Mouse (Mus musculus) heart, adult 2 months (tissue): Measurements from ENCODE around the gene Lpcat1. TPM values are rescaled to one million over a fixed set of nuclear protein-coding genes. Genes with fewer than 3 reads are reported as not detected.

Experiments used
- DNase-seq, 2 experiments: peaks; one replicate each; pipeline ENCODE4 v3.0.0; 2021
- H3K27ac ChIP-seq: fragments of 200-600 bp; 2 replicates; pipeline ENCODE4 v1.8.1; 2022
- H3K27me3 ChIP-seq: fragments of 200-500 bp; 2 replicates; pipeline ENCODE4 v1.6.1; 2012; ENCODE audit warnings: mild to moderate bottlenecking, low read length, inconsistent platforms, mixed read lengths; ENCODE audit not compliant: control insufficient read depth, insufficient read depth
- H3K36me3 ChIP-seq: fragments of 200-500 bp; 2 replicates; pipeline ENCODE4 v1.6.1; 2012; ENCODE audit warnings: low read length, inconsistent platforms; ENCODE audit not compliant: control insufficient read depth, insufficient read depth
- H3K4me1 ChIP-seq: fragments of 200-500 bp; 2 replicates; pipeline ENCODE4 v1.6.1; 2011; ENCODE audit warnings: low read length; ENCODE audit not compliant: control insufficient read depth, insufficient read depth
- H3K4me3 ChIP-seq: fragments of 200-600 bp; 2 replicates; pipeline ENCODE4 v1.8.1; 2022
- H3K79me2 ChIP-seq: fragments of 200-500 bp; replicated peaks from 2 replicates; pipeline ENCODE4 v1.6.1; 2012; ENCODE audit warnings: mild to moderate bottlenecking, inconsistent platforms, low read length, moderate library complexity, mixed read lengths; ENCODE audit not compliant: control insufficient read depth, insufficient read depth
- H3K9ac ChIP-seq: fragments of 200-500 bp; 2 replicates; pipeline ENCODE4 v1.6.1; 2012; ENCODE audit warnings: low read depth, mild to moderate bottlenecking, control low read depth, inconsistent platforms, low read length, mixed read lengths
- CTCF ChIP-seq: fragments of 200-600 bp; IDR thresholded peaks from 2 replicates; pipeline ENCODE4 v1.8.1; 2022; ENCODE audit warnings: antibody characterized with exemption, mild to moderate bottlenecking, moderate library complexity
- EP300 ChIP-seq: fragments of 200-500 bp; IDR thresholded peaks from 2 replicates; pipeline ENCODE4 v1.6.1; 2011; ENCODE audit warnings: low read depth, low read length, control low read depth; ENCODE audit not compliant: insufficient read depth
- POLR2A ChIP-seq: fragments of 200-500 bp; IDR thresholded peaks from 2 replicates; pipeline ENCODE4 v1.6.1; 2011; ENCODE audit warnings: mild to moderate bottlenecking, low read depth, low read length, control low read depth; ENCODE audit not compliant: insufficient read depth
- WGBS: fragments of 180-500 bp; shearing (Covaris S2); methylation state at CpG from one replicate; pipeline ENCODE4 v1.1.7; 2018; 5-methylcytosine and 5-hydroxymethylcytosine counted together
- intact Hi-C: fragments of 180-260 bp; cut with DNase I; formaldehyde crosslinking; loops from one replicate; pipeline ENCODE4 v1.15.1; 2025
- polyA plus RNA-seq: library from polyadenylated mRNA; depleted of rRNA; stranded (reverse); fragments of >200 nt; gene quantifications from 2 replicates; pipeline ENCODE4 v1.2.3, GENCODE M21; 2012
- total RNA-seq, 2 experiments: library from RNA; stranded (reverse); gene quantifications; 2 replicates each; pipeline ENCODE4 v1.2.3; 2021

Gene Lpcat1
- total and polyA plus RNA-seq, 3 experiments, result 7.5 to 13.1 (median 11.1) TPM

- Histone ChIP-seq H3K79me2 (no peaks in the 10 kb centered on the region), H3K4me3 (no peak overlapping the region), H3K27me3 (no peaks in the 10 kb centered on the region), H3K4me1 (0 out of 2 replicates have a peak, but pooled peaks cover 2% of the 10 kb centered on the region), H3K9ac (no peak overlapping the region), H3K36me3 (no peaks in the 10 kb centered on the region), H3K27ac (no peak overlapping the region)
- intact Hi-C loops, result loop anchor here (2.0 kb wide), 1 partner anchor 19 kb away; no protein-coding TSS in a partner anchor
- TF ChIP-seq EP300 (no peak), POLR2A (no peak), CTCF (no peak)
- DNase-seq, result no peak
- 46% methylated on average over 3 of the region's 3 CpGs for WGBS
Measured at GRCm38 (mm10) chr13:73488105-73488504, 21.1 kb downstream of the Lpcat1 start.

GRCm38 (mm10) chr13:73488707-73489106 is 21.7 kb downstream of the Lpcat1 start:
- Histone ChIP-seq H3K27me3 (no peaks in the 10 kb centered on the region), H3K4me3 (no peak overlapping the region), H3K27ac (no peak overlapping the region), H3K9ac (no peak overlapping the region), H3K36me3 (no peaks in the 10 kb centered on the region), H3K4me1 (0 out of 2 replicates have a peak, but pooled peaks cover 2% of the 10 kb centered on the region), H3K79me2 (no peaks in the 10 kb centered on the region)
- intact Hi-C loops, result loop anchor here (2.0 kb wide), 1 partner anchor 20 kb away; no protein-coding TSS in a partner anchor
- DNase-seq, result no peak
- whole genome bisulfite sequencing, result 68% methylated on average over 9 of the region's 9 CpGs
- TF ChIP-seq CTCF, result no peak
- TF ChIP-seq POLR2A, result no peak
- TF ChIP-seq EP300, result no peak

- no peak overlapping the region for H3K4me3 ChIP-seq
- H3K27me3 ChIP-seq, result no peaks in the 10 kb centered on the region
- no peaks in the 10 kb centered on the region for H3K36me3 ChIP-seq
- 62% methylated on average over 3 of the region's 3 CpGs for WGBS
- TF ChIP-seq POLR2A, result no peak
- no peak for TF ChIP-seq CTCF
- TF ChIP-seq EP300, result no peak
- intact Hi-C loops, result loop anchor here (2.0 kb wide), 1 partner anchor 21 kb away; no protein-coding TSS in a partner anchor
- H3K79me2 ChIP-seq, result no peaks in the 10 kb centered on the region
- no peak overlapping the region for H3K27ac ChIP-seq
- no peak for DNase-seq
- 0 out of 2 replicates have a peak, but pooled peaks cover 2% of the 10 kb centered on the region for H3K4me1 ChIP-seq
- H3K9ac ChIP-seq, result no peak overlapping the region
Measured at GRCm38 (mm10) chr13:73489986-73490385, 23.0 kb downstream of the Lpcat1 start.

GRCm38 (mm10) chr13:73490564-73491170 is 23.7 kb downstream of the Lpcat1 start:
- no peak for DNase-seq
- WGBS, result 73% methylated on average over 8 of the region's 8 CpGs
- no peak for TF ChIP-seq POLR2A
- TF ChIP-seq CTCF, result no peak
- no peak for TF ChIP-seq EP300
- Histone ChIP-seq H3K36me3 (no peaks in the 10 kb centered on the region), H3K4me3 (no peak overlapping the region), H3K4me1 (0 out of 2 replicates have a peak, but pooled peaks cover 2% of the 10 kb centered on the region), H3K79me2 (no peaks in the 10 kb centered on the region), H3K27me3 (no peaks in the 10 kb centered on the region), H3K27ac (no peak overlapping the region), H3K9ac (no peak overlapping the region)
- intact Hi-C loops, result no loop called here

GRCm38 (mm10) chr13:73493183-73493582 is 26.2 kb downstream of the Lpcat1 start:
- intact Hi-C loops, result no loop called here

GRCm38 (mm10) chr13:73494528-73494927 is 27.5 kb downstream of the Lpcat1 start:
- Histone ChIP-seq H3K4me1 (no peaks in the 10 kb centered on the region), H3K27me3 (no peaks in the 10 kb centered on the region), H3K9ac (no peak overlapping the region), H3K79me2 (no peaks in the 10 kb centered on the region), H3K36me3 (no peaks in the 10 kb centered on the region), H3K27ac (no peak overlapping the region), H3K4me3 (no peak overlapping the region)
- 89% methylated on average over 9 of the region's 9 CpGs for WGBS
- intact Hi-C loops, result no loop called here
- no peak for TF ChIP-seq EP300
- TF ChIP-seq POLR2A, result no peak
- no peak for TF ChIP-seq CTCF
- no peak for DNase-seq

More at GRCm38 (mm10) chr13:73493183-73493582, 26.2 kb downstream of the Lpcat1 start:
- Histone ChIP-seq H3K4me3 (no peak overlapping the region), H3K79me2 (no peaks in the 10 kb centered on the region), H3K27me3 (no peaks in the 10 kb centered on the region), H3K36me3 (no peaks in the 10 kb centered on the region), H3K9ac (no peak overlapping the region), H3K27ac (no peak overlapping the region), H3K4me1 (no peaks in the 10 kb centered on the region)
- no peak for DNase-seq
- 85% methylated on average over 4 of the region's 4 CpGs for WGBS
- TF ChIP-seq POLR2A (no peak), CTCF (no peak), EP300 (no peak)
